Mouse (Mus musculus) right cerebral cortex, adult 2 months (tissue): ENCODE data around the gene Sfi1.
"Not testable (repeated sequence)": the region's sequence is repeated elsewhere in the genome, so short reads cannot be mapped to it uniquely, and the experiment has no call there.

Source experiments
- DNase-seq, 2 experiments: peaks; one replicate each; pipeline ENCODE4 v3.0.0; 2021 to 2022; ENCODE audit warnings: low spot score in 2 of 2

Sfi1 gene

DNA sequence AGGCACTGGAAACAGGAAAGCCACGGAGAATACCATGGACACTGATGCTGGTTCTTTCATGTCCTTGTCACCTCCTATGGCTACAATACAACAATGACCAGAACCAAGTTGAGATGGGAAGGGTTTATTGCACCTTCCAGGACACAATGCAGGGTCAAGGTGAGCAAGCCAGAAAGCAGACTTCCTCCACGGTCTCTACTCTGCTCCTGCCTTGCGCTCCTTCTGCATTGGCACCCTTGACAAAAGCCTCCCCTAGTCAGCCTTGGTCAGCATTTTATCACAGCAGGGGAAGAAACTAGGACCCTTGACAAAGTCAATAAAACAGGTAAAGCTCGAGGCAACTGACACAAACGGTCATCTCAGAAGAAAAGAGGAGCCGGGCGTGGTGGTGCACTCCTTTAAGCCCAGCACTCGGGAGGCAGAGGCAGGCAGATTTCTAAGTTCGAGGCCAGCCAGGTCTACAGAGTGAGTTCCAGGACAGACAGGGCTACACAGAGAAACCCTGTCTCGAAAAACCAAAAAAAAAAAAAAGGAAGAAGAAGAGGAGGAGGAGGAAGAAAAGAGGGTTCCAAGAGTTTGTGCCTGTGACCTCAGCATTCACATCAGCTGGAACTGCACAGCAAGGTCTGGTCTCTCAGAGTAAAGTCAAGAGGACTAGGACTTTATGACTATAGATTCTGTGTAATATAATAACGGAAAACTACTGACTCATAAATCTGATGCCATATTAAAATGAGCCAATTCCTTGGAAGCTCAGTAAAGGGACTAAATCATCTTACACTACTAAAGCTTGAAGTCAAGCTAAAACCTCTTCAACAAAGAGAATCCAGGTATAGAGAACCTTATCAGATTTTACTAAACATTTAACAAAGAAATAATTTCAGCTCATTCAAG lies 19.6 kb downstream of the Sfi1 start:
- peak in 1 of 2 experiments; percentile 46 for DNase-seq

DNA sequence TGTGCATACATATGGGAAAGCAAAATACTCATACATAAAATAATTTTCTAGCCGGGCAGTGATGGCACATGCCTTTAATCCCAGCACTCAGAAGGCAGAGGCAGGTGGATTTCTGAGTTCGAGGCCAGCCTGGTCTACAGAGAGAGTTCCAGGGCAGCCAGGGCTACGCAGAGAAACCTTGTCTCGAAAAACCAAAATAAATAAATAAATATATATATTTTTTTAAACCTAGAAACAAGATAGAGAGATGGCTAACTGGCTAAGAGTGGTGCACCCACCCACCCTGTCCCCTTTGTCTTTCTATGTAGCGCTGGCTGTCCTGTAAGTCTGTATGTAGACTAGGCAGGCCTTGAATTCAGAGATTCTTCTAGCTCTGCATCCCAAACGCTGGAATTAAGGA lies 20.7 kb downstream of the Sfi1 start:
- DNase-seq = not testable (repeated sequence)

DNA sequence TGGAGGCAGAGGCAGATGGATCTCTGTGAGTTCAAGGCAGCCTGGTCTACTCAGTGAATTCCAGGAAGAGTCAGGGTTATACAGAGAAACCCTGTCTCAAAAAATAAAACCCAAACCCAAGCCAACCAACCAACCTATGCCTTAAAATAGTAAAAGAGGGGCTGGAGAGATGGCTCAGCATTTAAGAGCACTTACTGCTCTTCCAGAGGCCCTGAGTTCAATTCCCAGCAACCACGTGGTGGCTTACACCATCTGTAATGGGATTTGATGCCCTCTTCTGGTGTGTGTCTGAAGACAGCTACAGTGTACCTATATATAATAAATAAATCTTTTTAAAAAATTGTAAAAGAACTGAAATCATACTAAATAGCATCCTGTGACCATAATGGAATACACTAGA lies 21.3 kb downstream of the Sfi1 start:
- peak in 1 of 2 experiments; percentile 44 for DNase-seq

DNA sequence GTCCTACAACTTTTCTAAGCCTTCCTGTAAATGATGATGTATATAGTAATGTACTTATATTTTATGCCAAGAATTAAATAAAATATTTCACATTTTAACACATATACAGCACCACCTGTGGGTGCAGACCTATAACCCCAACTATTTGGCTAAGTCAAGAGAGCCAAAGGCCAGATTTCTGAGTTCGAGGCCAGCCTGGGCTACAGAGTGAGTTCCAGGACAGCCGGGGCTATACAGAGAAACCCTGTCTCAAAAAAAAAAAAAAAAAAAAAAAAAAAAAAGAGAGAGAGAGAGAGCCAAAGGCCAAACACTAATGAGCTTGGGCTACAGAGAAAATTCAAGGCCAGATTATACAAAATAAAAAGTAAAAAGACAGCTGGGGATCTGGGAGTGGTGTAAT lies 24.2 kb downstream of the Sfi1 start:
- DNase-seq = not testable (repeated sequence)

DNA sequence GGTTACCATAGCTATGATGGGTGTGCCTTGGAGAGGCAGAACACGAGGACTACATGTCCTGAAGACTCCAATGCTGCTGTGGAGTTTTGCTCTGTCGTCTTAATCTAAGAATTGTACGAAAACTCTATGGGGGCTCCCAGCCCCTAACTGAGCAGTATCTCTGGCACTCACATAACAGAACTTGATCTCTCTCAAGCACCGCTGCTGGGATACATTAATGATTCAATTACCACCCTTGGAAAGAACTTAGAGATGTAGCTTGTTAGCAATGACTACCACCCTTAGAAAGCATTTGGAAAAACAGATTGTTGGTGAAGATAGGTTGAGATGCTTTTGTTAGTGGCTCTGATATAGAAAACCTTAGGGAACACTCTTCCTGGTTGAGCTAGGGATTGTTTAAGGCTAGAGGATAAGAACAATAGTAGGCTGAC lies 25.7 kb downstream of the Sfi1 start:
- DNase-seq = peak in 1 of 2 experiments; percentile 40

DNA sequence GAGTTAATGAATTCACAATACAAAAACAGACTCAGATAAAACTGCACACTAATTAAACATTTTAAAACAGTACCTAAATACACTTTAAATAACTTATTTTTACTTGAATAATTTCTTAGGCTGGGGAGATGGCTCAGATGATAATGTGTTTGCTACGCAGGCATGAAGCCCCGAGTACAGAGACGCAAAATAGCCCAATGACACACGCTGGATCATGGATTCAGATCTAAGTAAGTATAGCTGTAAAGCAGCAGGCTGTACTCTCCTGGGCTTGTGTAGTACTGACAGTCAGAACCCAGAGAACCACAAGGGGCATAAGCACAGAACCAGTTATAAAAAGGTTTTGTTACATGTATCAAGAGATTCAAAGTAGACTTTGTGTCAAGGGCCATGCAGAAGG lies 26.1 kb downstream of the Sfi1 start:
- DNase-seq = not testable (repeated sequence)

DNA sequence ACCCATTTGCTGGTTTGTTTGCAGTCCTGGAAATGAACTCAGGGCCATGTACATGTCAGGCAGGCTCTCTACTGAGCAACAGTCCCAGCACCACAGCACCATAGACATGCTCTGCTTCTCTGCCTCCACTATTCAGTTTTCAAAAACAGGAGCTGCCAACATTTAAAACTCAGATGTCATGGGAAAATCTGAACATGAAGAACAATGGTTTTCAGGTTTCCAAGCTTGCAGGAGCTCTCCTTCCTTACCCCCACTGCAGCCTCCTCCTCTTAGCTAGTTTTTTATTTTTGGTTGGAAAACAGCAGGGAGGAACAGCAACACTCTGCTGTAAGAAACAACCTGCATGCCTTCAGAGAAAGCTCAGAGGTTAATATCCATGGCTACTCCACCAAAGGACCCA lies 26.9 kb downstream of the Sfi1 start:
- not testable (repeated sequence) for DNase-seq

DNA sequence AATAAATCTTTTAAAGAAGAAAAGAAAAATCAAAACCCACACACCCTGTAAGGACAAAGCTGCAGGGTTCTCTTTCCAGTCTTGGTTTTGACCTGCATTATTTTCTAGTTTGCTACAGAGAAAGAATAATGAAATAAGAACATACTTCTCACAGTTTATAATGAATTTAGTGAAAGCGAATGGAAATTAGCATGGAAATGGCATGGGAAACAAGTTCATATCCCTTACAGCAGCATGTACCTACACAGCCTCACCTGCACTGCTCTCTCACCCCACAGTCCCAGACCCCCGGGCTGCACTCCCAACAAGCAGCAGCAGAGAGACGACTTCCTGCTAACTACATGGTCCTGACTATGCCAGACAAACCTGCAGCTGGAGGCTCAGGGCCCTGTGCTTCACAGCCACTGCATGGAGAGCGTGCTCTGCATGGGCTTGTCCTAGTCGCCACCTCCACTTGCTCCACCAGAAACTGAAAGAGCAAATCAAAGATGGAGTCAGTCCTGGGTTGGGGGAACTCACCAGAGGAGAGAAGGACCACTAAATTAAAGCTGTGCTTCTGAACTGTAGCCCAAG lies 28.0 kb downstream of the Sfi1 start:
- DNase-seq = not testable (repeated sequence)

DNA sequence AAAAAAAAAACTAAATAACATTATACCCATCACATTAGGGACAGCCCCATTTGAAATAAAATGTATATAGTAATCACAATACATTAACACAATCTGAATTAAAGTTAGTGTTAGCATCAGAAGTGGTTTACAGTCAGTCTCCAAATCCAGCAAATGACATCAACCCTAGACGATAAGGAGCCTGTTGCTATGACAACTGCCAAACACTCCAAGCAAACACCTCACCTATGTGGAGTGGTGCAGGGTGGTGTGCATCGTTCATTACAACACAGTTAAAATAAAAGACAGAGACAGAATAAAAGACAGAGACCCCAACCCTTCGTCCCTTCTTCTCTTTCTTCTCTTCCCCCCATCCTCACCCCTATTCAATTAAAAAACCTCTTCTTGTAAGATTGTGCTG lies 29.6 kb downstream of the Sfi1 start:
- not testable (repeated sequence) for DNase-seq

DNA sequence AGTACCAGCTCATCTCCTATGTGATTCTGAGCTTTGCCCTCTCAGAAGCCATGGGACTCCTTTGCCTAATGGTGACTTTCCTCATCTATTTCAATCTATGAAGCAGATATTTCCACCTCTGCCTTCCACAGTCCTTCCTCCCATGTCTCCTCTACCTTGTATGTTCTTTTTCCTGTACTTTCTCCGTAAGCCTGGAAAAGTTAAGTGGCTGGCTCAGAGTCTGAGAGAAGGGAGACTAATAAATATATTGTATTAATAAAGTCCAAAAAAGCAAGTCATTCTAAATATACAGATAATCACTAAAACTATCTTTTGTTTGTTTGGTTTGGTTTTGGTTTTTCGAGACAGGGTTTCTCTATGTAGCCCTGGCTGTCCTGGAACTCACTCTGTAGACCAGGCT lies 30.1 kb downstream of the Sfi1 start:
- not testable (repeated sequence) for DNase-seq

DNA sequence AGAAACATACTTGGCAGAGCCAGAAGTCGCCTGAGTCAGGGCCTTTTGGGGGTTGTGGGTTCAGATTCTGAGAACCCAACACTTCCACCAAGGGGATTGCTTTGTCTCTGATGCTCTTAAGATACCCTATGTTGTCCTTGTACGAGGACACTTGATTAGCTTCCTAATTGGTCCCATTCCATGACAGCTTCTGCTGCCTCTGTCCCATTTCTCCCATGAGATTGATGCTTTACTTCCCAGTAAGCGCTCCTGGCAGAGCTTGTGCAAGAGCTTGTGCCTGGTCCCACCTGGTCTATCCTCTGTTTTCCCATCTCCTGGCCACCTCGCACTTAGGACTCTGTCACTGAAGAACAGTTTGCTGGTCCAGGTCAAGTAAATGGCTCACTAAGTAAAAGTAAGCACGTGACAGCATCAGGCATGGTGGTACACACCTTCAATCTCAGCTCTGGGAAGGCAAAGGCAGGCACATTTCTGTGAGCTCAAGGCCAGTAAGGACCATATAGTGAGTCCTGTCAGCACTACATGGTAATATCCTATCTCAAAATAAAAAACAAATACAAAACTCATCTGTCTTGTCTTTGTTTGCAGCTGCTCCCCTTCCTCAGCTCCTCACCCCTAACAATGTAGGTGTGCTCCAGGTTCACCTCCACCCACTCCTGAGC lies 30.9 kb downstream of the Sfi1 start:
- peak in 1 of 2 experiments; percentile 52 for DNase-seq

DNA sequence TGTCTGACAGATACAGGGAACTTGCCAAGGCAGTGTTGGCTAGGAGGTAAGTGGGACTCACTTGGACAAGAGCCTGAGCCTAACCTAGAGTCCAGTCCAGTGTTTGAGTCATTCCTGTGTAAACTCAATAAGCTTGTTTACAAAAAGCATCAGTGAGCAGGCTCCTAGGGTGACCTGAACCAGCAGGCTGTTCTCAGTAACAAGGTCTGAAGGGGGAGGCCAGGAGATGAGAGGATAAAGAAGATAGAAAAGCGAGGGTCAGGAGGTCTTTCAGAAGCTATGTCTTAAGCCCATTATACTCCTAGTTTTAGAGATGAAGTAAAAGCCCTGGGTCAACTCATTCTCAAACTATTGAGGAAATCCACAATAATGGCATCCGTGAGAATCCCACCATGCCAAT lies 31.9 kb downstream of the Sfi1 start:
- DNase-seq = peak in 1 of 2 experiments; percentile 49

DNA sequence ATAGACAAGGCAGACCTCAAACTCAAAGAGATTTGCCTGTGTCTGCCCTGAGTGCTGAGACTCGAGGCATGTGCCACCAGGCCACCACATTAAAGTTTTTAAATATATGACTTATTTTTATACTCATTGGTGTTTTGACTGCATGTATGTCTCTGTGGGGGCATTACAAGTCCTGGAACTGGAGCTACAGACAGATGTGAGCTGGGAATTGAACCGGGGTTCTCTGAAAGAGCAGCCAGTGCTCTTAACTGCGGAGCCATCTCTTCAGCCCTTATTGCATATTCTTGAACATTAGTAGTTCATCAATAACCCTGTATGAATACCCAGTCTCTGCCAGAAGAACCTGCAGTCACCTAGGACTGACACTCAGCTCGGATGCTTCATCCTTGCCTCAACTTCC lies 34.5 kb downstream of the Sfi1 start:
- DNase-seq = not testable (repeated sequence)

DNA sequence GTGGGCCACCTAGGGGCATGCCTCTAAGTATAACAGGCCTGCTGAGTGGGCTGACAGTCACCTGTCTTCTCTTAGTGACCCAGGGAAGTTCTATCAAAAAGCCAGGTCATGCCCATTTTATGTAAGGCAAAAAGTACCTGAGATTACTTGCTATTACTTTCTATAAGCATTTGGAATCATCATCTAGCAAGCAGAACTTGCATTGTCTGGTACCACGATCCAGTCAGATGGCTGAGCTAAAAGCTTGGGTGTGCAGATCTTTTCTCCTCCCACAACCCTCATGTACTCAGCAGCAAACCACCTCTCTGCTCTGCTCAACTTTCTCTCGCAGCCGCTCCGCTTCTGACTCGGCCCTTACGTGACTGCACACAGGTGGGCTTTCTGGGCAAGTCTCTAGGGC lies 35.3 kb downstream of the Sfi1 start:
- DNase-seq = peak in 1 of 2 experiments; percentile 39

DNA sequence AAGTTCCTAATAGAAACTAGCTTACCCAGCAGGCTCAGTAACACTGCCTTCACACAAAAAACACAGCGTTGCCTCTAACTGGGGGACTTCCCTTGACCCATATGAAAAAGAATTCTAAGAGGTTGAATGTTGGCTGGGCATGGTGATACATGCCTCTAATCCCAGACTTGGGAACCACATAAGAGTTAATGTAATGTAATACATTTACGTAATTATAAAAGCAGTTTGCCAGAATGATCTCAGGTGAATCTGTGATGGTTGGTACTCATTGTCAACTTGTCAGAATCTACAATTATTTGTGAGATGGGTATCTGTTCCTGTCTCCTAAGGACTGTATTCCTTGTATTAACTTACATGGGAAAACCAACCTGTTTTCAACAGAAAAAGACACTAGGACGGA lies 36.3 kb downstream of the Sfi1 start:
- DNase-seq = not testable (repeated sequence)

DNA sequence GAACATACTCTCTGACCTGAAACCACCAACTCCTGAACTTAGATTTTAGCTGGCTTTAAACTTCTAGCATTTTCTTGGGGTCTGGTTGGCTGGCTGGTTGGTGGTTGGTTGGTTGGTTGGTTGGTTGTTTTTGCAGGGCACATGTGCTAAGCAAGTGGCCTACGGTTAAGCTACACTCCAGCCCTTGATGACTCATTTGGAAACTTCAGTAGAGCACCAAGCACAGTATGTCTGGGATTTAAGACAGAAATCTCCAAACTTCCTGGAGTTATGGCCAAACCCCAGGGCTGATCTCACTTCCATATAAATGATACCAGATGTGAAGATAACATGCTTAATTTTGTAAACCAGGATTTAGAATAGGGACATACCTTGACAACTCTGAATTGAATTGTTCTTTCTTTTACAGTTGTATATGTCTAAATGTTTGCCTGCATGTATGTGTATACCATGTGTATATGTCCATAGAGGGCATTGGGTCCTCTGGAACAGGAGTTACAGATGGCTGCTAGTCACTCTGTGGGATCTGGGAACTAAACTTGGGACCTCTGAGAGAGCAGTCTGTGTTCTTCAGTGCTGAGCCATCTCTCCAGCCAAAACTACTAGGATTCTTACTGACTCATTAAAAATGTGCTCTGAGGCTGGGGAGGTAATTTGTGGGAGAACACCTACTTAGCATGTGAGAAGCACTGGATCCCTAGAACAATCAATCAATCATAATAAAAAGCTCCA lies 39.4 kb downstream of the Sfi1 start:
- DNase-seq = peak in 1 of 2 experiments; percentile 53

DNA sequence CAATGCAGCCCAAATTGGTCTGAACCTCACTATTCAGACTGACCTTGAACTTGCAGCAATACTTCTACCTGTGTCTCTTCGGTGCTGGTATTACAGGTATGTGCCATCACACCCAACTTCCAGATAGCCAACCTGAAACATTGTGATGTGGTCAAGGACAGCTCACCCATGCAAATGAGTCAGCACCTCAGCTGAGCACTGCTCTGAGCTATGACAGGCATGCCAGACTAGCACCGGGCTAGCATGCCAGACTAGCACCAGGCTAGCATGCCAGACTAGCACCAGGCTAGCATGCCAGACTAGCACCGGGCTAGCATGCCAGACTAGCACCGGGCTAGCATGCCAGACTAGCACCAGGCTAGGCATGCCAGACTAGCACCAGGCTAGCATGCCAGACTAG lies 41.9 kb downstream of the Sfi1 start:
- not testable (repeated sequence) for DNase-seq

DNA sequence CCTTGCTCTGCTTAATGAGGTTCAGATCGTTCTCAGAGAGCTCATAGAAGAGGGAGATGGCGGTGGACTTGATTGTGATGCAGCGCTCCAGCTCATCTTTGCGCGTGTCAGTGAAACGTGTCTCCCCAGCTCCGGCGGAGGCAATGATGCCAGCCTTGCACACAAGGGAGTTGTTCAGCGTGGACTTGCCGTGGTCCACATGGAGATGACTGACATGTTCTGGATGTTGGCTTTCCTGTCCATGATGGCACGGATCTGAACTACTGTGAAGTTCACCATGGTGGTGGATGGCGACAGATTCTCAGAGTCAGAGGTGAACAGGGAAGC lies 42.6 kb downstream of the Sfi1 start:
- not testable (repeated sequence) for DNase-seq

DNA sequence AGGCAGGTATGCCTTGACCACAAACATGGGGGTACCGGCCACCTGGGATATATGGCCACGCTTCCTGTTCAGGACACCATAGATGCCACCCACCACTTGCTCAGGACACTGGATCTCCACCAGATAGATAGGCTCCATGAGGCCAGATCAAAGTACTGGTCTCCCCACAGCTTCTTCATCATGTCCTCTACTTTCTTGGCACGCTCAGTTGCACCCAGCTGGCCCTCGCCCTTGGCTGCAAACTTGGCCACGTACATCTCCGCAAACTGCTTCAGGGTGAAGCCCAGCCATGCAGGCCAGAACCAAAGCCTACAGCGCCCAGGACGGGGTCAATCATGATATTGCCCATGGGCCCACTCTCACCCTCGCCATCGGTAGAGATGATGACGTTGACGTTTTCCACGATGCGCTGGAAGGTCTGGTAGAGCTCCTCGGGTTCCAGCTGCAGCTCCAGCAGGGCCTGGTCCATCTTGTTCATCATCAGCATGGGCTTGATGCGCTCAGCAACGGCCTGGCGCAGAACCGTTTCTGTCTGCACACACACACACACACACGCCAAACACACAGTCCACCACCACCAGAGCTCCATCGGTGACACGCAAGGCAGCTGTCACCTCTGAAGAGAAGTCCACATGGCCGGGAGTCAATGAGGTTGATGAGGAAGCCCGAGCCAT lies 43.1 kb downstream of the Sfi1 start:
- DNase-seq = not testable (repeated sequence)

DNA sequence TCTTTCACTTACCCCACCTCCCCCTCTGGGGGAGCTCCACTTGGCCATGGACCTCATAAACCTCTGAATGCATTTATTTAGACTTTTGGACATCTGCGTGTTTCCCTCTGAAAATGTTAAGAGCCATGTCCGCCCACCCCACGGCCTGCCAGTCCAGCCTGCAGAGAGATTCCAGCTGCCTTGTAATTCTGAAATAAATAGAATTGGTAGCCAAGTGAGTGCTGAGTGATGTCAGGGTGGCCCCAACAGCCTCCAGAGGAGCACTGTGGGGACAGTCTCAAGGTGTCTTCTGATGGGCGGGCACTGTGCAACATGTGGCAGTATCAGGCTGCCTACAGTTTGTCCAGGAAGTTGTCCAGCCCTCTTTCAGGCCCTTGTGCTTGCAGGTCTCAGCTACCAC lies 43.8 kb downstream of the Sfi1 start:
- not testable (repeated sequence) for DNase-seq

DNA sequence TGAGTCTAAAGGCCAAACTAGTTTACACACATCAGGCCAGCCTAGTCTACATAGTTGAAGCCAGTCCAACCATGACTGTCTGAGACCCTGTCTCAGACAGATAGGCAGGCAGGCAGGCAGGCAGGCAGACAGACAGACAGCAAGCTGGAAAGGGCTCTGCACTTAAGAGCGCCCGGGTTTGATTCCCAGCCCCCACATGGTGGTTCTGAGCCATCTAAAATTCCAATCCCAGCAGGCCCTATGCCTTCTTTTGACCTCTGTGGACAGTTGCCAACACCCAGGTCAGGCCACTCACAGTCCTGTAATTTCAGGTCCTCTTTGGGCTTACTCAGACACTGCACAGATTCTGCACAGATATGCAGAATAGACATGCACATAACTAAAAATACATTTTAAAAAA lies 46.5 kb downstream of the Sfi1 start:
- DNase-seq = not testable (repeated sequence)
